Mouse (Mus musculus): ENCODE measurements around the gene Bbx. TPM values are rescaled to one million over a fixed set of nuclear protein-coding genes. Genes with fewer than 3 reads are reported as not detected.
A peak's percentile ranks its signal among the peaks of the same experiment; 100 is the strongest.

Bbx gene
- total RNA-seq, 2 experiments from 2014 or later, result 14.6 to 15.0 TPM

DNA sequence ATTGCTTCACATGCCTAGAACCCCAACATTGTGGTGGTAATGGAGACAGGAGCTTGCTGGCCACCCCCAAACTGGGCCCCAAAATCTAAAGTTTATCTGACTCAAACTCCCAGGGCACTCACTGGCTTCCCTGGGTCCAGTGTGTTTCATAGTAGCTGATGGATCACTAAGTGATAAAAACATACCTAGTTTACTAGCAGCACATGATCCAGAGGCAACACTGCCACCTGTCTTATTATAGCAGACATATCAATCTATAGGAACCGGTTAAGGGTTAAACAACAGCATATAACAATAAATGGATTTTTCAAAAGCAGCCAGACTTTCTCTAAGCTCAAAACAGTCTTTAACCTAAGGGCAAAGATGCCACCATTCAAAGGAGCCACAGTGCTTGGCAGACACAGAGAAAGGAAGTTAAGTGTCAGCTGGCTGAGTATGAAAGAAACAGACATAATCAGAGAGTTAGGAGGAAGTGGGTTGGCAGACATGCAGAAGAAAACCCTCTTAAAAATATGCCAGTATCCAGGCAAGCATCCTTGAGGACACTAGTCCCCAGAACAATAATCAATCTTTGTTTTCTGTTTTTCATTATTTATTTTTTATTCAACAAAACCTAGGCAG is 116.7 kb downstream of the Bbx start:
- DNase-seq, result no peak

DNA sequence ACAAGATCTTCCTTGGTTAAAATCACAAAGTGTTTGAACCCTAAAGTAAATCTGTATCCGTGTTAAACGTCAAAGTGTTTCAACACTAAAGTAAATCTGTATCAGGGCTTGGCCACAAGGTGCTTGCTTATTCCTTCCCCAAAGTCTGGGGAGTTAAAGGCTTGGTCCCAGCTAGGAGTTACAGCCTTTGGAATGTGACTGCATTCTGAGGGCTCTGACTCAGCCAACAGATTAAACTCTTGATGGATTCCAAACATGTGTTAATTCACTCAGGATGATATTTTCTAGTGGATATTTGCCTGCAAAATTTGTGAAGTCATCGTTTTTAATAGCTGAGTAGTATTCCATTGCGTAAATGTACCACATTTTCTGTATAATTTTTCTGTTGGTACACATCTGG is 120.6 kb downstream of the Bbx start:
- DNase-seq, result no peak

DNA sequence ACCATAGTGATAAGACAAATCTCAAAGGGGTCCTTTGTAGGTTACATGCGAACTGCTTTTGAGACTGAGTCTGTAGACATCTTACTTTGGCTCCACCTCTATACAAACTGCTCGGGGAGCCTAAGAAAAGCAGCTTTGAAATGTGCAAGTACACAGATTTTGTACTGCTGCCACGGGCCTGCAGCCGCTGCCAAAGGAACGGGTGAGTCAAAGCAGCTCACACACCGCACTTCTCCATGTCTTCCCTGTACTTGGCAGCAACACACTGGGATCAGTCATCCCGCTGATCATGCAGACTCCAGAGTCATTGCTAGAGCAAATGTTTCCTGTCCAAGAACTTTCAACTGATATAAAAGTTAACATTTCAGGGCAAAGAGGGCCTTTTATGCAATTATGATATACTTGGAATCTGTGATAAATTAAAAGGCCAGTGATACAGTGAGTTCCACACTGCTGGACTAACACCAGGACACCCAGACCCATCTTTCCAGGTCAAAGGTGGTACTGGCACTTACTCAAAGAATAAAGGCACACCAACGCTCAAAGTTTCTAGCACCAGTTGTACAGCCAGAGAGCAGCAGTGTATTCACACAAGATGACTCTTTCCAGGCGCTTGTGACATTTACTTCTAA is 122.7 kb downstream of the Bbx start:
- peak; percentile 90 to 91 for DNase-seq

DNA sequence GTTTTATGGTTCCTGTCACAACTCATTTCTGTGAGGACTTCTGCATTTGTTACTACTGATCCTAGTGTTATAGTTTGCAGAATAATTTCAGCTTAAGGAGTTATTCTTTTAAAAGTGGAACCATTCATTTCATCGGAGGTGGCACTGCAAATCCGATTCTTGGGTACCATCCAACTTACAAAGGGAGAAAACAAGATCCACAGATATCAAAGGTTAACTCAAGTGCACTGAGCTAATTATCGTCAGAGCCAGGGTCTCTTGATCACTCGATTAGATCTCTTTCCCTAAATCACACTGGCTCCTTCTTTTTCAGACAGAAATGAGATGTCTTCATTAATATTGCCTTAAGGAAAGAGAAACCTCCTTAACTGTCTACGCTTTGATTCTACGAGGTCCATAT is 123.9 kb downstream of the Bbx start:
- DNase-seq, result no peak

DNA sequence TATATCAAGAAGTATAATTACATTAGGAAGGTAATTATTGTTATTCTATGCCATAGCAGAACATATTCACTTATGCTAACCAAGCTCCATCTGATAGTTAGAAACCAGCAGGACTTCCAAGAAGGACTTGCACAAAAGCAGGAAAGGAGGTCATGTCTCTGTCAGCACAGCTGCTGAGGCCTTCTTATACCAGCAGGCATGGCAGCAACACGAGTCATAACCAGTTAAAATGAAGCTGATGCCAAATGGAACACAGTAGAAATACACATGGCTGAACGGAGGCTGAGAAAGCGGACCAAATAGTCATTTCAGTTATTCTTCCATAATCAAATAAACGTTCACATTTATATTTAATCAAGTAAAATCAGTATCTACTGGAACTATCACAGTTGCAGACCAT is 125.0 kb downstream of the Bbx start:
- no peak for DNase-seq

DNA sequence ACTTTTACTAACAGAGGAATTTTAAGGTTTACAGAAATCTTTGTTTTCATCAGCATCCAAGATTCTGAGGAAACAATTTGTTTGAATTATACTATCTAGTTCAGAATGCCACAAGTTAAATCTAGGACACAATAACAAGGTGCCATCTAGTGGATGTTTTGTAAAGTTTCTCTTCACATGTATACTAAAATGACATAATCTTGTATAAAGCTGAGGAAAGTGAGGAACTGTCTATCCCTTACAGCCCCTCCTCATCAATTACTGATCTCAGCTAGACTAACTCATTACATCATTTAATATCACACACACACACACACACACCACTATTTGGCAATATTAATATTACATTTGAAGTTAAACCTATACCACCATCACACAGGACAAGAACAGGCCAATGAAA is 125.5 kb downstream of the Bbx start:
- no peak for DNase-seq

DNA sequence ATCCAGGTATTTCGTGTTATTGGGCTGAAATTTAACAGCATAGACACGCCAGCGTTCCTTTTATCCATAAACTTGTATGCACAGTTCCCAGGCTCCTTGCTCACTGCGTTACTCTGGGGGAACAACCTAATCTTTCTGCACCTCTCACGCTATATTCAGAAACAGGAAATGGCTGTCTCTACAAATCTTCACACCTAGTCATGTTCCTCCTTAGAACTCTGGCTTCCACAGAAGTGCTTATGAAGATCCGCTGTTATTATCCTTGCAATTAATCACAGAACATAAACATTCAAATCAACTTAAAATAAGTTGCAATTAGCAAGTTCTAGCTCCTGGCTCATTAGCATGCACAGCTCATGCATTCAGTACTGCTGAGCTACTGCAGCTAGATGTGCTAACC is 127.0 kb downstream of the Bbx start:
- DNase-seq, result no peak

DNA sequence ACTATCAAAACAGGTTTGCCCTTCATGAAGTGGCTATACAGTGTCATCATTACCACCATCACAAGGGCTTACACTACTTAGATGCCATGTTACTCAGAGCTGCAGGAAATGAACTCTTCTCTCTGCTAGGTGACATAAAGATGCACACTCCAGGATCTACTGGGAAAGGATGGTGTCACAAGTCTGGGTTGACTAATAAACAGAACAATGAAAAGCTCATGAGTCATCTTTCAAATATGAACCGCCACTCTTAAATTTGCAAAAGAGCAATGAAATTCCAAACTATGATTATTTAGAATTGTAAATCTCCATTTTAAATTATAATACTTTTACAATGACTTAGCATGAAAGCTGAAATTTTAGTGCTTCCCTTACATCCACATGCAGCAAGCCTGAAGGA is 129.6 kb downstream of the Bbx start:
- DNase-seq, result no peak

DNA sequence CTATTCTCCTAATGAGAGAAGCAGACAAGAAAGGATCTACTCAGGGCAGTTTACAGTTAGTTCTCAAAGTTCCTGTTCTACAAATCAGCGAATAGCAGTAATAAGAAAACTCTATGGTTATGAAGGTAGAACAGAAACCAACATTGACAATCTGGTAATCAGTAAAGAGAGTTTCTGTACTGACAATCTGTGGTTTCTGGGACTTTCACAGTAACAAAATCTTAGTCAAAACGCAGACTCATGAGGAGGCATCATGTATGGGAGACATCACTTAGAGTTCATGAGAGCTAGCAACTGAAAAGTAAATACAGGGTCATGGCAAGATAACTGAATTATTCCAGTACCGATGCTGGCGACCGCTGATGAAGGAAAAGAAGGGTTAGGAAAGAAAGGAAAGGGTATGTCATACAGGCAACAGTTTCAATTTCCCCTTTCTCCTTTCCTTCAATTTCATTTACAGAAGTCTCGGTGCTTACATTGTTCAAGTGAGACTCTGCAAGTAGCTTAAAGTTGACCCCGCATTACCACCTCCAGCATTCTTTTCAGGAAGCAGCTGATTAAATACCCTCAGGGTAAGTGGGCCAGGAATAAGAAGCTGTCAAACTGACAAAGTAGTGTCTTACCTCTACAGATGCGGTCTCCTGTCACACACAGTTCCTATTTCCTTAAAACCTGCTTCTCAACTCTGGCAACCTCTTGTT is 133.3 kb downstream of the Bbx start:
- DNase-seq, result no peak

DNA sequence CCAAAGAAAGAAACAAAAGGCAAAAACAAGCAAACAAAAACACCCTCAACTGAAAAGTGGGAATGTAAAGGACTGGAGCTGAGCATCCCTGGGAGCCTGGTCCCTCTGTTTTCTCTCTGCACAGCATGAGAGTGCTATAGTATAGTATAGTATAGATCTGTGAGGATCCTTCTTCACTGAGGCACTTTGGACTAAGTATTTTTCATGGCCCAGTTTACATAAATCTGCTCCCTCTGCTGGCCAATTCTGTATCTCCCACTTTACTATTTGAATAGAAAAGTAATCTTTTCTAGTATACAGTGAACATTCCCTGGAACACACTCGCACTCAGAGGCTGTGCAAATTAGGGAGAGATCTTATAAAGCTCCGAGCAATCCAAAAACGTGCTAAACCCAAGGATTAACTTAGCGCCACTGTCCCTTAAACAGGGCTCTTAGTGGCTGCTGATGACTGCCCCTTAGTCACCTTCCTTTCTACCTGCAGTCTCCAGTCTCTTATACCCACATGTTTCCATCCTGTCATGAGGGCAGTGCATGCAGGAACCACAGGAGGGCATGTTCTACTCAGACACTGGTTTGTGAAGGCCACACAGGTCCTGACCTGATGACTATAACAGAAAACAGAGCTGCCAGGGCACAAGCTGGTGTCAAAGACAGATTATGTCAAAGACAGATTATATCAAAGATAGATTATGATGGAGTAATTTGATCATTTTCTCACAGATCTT is 138.5 kb downstream of the Bbx start:
- no peak for DNase-seq

DNA sequence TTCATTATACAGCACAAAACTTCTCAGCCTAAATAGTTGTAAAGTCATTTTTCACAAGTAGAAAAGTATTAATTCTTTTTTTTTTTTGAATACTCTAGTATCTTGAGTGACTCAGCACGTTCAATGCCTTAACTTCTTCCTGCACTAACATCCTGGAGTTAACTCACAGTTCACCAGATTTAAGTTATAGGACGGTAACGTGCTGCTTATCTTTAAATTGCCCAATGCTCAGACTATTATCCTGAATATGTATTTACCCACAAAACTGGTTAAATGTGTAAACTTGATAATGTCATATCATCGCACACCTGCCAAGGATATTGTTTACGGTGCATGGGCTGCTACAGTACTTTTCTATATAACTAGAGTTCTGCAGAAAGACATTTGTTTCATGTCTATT is 139.4 kb downstream of the Bbx start:
- DNase-seq, result no peak

DNA sequence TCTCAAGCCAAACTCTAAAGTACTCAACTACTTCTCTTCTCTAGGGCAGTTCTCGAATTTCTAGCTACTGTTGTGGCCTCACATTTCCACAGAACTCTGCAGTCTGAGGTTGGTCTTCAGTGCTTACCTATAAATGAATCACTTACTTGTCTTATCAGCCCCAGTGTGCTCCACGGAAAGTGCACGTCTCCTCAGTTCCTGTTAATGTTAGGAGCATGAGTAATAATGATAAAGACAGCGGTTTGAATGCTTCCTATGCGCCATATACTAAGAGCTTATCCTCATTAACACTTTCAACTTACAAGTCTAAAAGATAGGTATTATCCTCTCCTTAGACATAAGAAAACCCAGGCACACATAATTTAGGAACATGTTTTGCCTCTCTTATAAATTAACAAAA is 142.4 kb downstream of the Bbx start:
- no peak for DNase-seq

DNA sequence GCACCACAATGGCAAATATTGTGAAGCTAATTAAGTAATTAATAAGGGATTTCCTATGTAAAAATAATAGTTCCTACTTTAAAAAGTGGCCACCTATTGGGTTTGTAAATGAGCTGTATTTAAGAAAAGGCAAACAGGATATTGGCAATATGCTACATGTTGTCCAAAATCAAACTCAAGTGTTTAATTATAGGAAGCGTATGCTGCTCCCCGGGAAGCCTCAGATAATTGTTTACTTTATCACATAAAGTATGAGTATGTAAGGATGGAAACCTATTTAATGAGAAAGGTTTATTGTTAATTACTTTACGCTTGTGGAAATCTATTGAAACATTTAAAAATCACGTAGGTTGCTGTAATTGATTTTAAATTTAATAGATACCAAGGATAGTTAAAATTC is 159.4 kb downstream of the Bbx start:
- no peak for DNase-seq

DNA sequence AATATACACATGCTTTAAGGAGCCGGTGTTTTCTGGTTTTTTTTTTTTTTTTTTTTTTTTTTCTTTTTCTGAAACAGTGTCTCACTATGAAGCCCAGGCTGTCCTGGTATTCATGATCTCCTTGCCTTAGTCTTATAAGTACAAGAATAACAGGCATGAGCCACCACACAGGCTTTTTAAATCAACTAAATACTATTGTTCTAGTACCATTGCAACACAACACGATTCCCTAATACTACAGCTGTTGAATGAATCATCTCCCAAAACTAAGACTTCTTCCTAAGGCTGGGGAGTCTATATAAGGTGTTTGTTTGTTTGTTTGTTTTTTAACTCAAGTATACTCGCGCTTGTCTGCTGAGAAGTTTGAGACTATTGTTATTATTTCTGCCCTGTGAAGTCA is 169.5 kb downstream of the Bbx start:
- DNase-seq, result no peak

DNA sequence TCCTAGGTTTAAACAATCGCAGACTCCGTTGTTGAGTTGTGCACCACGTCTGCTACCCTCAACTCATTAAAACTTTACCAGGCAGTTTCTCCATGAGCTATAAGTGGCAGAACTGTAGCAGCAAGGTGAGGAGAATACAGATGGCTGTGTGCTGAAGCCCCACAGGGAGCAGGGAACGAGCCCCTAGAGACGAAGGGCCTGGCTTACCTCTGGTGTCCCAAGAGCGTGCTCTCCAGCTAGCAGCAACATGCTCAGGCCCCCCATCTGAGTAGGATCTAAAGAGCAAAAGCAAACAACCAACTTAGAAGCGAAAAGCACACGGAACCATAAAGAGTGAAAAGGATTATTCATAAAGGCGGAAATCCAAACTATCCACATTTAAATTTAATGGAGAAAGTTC is 170.0 kb downstream of the Bbx start:
- DNase-seq, result no peak

DNA sequence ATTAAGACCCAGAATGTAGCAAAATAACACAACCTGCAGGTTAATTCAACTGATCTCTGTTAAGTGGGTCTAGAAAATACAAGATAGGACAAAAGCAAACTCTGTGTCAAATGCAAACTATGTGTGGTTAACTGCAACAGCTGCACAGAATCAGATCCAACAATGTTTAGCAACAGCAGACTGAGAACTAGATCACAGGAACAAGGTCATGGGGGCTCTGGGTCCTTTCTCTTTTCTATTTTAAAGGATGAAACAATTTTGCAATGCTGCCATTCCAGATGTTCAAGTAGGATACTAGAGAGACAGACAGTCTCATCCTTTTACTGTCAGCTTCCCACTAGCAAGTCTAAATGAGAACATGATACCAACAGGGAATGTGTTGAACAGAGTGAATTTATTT is 170.4 kb downstream of the Bbx start:
- no peak for DNase-seq

DNA sequence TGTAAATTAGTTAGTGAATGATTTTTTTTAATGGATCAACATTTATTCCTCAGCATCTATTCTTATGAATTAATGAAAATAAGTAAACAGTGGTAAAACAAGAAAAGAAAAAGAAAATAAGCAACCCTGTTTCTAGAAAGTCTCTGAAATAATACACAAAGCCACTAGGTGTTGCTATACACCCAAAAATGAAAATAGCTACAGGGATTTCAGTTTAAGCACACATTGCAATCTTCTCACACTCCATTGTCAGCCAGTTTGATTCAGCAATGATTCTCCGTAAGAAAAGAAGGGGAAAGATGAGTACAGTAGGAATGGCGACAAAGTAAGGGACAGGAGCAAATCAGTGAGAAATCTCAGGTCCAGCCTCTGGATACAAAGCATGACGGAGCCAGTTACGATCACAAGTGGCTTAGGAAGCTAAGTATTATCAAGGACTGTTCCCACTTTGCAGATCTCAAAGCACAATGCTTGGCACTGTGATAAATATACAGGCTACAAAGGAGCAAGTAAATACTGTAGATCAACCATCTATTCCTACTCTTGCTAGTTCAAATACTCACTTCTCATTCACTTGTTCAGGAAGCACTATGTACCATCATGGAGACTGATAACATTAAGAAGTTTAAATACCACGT is 177.5 kb downstream of the Bbx start:
- DNase-seq, result peak in 1 of 2 experiments; percentile 36

DNA sequence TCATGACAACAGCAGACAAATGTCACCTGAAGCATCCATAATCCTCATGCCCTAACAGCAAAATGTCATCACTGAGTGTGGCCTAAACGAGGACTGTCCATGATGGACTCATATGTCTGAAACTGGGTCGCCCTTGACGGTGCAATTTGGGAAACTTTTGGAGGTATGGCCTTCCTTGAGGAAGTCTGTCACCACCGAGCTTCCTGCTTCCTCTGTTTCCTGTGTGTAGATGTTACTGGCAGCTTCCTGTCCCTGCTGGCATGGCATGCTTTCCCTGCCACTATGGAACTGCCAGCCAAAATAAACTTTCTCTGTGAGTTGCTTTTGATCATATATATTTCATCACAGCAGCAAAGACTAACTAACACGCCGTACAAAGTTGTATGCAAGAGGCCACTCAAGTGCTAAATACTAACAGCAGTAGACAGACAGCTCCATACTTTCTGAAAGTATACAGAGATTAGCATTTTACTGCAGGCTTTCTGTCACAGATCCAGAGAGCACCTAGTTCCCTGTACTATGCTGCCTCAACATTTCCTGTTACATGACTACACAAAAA is 180.7 kb downstream of the Bbx start:
- peak in 1 of 2 experiments; percentile 3 for DNase-seq

DNA sequence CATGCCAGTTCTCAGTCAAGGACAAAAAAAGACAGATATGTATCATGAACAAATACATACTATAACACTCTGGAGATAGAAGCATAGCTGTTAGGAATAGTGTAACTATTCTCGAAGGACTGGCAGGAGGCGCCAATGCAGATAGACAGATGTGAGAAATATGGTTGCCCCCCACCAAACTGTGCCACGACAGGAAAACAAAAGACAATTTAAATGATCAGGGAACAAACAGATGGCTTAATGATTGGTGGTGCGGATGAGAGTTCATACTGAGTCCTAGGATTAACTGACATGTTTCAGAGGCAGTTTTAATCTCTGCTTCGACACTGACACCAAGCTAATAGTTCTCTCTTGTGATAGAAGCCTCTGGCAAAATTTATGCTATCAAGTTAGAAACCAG is 181.7 kb downstream of the Bbx start:
- DNase-seq, result no peak

DNA sequence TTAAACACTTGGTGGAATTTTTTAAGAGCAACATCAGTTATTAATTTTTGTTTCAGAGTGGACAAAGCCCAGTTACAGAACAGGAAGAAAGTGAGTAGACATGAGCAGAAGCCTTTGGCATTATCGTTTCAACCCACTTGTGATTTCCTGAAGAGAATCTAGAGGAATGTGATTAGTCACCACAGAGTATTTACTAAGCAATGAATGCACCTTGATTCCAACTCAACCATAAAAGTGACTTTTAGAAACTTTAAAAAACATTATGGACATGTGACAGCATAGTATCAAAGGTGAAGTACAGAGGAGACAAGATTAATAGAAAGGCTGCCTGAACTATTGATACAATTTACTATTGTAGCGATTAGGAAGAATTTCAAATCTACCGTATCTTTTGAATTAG is 183.2 kb downstream of the Bbx start:
- no peak for DNase-seq

DNA sequence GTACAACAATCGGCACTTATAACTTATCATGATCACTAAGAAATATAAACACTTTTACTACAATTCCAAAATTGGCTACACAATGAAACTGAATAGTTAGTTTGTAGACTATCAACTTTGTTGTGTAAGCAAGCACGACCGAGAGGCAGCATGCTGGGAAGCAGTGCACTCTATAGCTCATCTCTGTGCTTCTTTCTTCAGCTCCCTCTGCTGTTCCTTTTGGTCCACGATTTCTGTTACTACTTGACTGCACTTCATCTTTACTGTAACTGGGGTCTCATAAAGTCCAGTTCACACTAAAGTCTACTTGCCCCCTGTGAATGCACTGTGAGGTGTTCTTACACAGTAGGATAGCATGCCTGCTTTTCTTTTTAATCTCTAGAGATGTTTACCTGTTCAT is 189.7 kb downstream of the Bbx start:
- no peak for DNase-seq

DNA sequence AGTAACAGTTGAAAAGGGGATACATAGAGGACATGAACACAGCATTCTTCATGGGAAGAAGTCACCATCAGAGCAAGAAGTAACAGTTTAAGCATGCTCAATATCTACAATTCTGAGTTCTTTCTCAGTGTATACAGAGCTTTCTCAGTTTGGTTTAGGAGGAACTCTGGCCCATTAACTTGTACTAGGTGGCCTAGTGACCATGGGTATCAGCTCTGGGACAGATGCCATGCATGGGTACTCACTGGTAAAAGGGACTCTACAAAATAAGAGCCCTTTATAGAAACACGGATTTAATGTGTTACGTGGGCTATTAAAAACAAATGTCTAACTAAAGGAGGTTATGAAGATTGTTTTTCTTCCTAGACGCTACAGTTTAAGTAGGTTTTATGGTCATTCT is 190.6 kb downstream of the Bbx start:
- DNase-seq, result no peak

Measured in heart, adult 18-20 months (tissue).